Mouse (Mus musculus) erythroblast, embryonic 14.5 days (primary cell): Measurements from ENCODE around the gene Arhgap22.

ENCODE experiments used
- GATA1 ChIP-seq: IDR thresholded peaks from 2 replicates; pipeline ENCODE4 v1.6.1; 2012; ENCODE audit warnings: low read length, inconsistent platforms, mixed read lengths
- TAL1 ChIP-seq: IDR thresholded peaks from 3 replicates; pipeline ENCODE4 v1.6.1; 2012; ENCODE audit warnings: low read length, inconsistent platforms, mixed read lengths

- TF ChIP-seq GATA1 (no peak), TAL1 (no peak)
Measured at GRCm38 (mm10) chr14:33355276-33355675, 141.4 kb downstream of the Arhgap22 start.
